Mouse (Mus musculus): ENCODE measurements around the gene Ccni.

The Ccni gene

GRCm38 (mm10) chr5:93198232-93198631, 8.1 kb downstream of the Ccni start:
- DNase-seq (ENCODE audit: low spot score) = no peak

GRCm38 (mm10) chr5:93190428-93190827, 15.9 kb downstream of the Ccni start:
- DNase-seq (ENCODE audit: low spot score) = no peak

GRCm38 (mm10) chr5:93189607-93190006, 16.7 kb downstream of the Ccni start:
- no peak for DNase-seq (ENCODE audit: low spot score)

DNA sequence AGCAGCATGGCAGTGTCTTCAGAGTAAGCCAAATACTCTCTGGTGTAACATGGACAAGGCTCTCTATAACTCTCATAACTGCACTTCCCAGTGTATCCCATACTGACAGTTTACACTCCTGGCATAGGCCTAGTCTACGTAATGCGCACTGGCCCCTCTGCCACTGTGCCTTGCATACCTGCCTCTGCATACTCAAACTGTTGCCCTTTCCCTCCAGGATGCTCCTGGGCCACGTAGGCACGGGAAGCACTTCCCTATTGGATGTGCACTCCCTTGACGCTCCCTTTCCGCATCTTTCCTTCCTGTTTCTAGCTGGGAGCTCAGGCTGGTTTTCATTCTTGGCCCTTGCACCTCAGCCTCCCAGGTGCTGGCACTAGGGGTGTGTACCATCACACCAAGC, 21.7 kb downstream of the Ccni start:
- no peak for DNase-seq (ENCODE audit: low spot score)

DNA sequence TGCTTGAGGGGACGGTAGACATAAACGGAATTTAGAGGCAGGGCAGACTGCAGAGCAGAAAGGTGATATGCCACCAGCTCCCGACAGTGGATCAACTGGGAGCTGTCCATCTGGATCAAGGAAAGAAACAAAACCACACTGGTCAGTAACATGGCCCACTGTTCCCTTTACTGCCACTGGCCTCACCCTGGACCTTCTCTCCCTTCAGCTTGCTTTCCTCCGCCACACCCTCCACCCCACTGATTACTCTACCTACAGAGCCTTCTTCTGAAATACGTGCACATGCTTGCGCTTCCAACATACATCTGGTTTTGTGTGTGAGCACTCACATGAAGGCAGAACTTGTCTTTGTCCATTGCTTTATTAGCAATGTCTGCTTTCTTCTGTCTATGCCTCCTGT, 23.0 kb downstream of the Ccni start:
- no peak for DNase-seq (ENCODE audit: low spot score)

DNA sequence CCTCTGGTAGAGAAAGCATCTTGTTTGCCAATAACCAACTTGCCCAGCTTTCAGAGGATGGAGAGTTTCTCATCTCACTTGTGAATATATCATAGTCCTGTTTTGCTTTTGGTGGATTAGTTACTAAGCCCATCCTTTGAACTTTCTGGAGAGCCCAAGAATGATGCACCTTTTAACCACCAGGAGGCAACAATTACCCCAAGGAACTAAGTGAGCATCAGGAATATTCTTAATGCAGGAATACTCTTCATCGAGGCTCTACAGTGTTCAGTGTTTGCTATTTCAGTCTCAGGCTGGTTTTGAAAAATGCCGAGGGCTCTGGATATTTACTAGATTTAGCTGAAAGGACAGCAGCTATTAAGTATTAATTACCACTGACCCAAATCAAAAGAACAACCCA, 26.0 kb downstream of the Ccni start:
- DNase-seq (ENCODE audit: low spot score) = no peak

DNA sequence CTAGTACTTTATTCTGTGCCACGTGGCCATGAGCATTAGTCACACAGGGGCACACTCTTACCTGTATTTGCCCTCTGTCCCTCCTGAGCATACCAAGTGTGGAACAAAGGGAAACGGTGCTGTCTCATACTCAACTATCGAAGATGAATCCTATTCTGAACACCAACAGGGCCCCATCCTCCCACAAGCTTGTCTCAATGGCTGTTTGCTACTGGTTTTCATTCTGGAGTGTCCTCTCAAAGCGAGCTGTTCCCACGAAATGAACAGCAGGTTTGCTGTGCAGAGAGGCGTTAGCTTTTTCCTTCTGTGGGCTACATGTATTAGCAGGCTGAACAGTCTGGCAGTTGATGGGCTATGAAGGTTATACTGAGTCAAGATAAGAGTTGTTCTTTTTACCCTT, 27.7 kb downstream of the Ccni start:
- peak; percentile 18 for DNase-seq (ENCODE audit: low spot score)

DNA sequence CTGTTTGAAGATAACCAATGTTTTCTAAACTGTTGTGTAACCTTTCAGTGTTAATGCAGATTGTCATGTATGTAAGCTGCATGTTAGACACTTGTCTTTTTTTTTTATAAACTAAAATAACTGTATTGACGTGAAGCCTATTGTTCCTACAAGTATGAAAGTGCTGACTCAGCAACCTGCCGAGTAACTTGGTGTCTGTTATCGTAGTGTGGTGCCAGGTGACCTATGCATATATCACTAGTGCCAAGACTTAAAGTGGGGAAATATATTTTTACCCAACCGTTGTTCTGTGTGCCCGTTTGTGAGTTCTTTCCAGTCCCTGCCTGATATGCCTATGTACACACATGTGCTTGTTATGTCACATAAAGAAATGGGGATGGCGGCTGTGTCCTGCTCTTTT, 31.6 kb downstream of the Ccni start:
- no peak for DNase-seq (ENCODE audit: low spot score)

DNA sequence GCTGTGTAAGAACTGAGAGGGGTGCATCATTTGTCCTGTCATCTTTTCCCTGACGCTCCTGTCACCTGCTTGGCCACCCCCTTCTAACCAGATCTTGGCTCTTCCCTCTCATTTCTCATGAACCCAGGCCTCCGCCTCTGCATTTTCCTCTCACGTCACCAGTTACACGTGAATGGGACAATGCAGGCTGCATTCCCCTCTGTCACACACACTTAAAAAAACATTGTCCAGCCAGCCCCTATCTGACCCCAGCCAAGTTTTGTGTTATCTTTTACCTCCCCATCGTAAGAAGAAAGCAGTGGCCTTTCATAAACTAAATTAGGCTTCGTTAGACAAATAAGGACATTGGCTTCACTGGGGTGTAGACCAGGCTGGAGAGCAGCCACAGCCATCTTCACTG, 33.8 kb downstream of the Ccni start:
- DNase-seq (ENCODE audit: low spot score) = no peak

- no peak for DNase-seq (ENCODE audit: low spot score)
Observed at GRCm38 (mm10) chr5:93171420-93171819, 34.9 kb downstream of the Ccni start.

DNA sequence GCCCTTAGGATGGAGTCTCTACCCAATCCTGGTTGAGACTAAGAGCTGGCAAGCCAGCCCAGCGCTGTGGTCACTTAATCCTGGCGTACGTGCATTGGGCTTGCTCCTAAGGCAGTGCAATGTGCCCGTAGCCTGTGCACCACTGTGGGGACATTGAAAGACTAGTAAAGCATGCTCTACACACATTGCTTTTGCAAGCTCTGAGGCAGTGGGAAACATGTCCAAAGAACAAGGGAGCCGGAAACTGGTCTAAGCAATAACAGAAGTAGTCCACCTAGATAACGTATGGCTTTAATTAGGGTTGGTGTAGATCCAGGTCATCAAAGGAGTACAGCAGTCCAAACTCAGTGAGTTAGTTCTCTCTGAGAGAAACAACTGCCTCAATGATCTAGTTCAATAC, 37.6 kb downstream of the Ccni start:
- no peak for DNase-seq (ENCODE audit: low spot score)

GRCm38 (mm10) chr5:93167919-93168516, 38.3 kb downstream of the Ccni start:
- no peak for DNase-seq (ENCODE audit: low spot score)

- peak; percentile 66 for DNase-seq (ENCODE audit: low spot score)
Observed at GRCm38 (mm10) chr5:93163541-93163940, 42.8 kb downstream of the Ccni start.

GRCm38 (mm10) chr5:93154401-93154800, 51.9 kb downstream of the Ccni start:
- no peak for DNase-seq (ENCODE audit: low spot score)

DNA sequence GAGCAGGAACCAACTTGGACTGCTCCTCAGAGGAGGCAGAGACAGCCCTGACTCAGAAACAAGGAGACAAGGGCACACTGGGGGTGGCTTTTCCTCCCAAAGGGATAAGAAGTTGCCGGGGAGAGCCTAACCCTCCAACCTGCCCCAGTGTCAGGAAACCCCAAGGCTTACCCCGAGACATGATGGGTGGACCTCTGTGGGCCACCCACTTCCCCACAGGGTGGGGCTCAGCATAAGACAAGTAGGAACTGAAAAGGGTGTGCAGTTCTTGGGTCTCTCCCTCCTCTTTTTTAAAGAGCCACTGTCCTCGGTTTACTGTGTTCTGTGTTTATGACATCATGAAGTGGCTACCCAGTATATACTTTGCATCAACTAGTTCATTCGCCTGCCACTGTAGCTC, 53.8 kb downstream of the Ccni start:
- DNase-seq (ENCODE audit: low spot score) = no peak

DNA sequence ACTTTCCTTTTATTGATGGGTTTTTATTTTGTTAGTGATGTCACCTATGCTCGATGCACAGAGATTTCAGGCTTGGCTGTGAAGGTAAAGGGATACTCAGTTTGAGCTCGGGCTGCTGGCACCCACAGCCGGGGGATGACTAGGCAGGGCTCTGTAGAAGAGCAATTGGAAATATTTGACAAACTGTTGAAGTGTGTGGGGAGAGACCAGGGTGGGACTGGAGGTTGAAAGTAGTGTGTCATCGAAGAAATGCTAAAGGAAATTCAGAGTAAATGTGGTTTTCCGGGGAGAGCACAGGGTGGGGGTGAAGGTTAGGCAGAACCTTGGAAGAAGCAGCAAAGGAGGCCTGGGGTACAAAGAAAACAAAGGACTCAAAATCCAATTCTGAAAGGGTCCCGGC, 54.3 kb downstream of the Ccni start:
- no peak for DNase-seq (ENCODE audit: low spot score)

GRCm38 (mm10) chr5:93149969-93150777, 56.1 kb downstream of the Ccni start:
- no peak for DNase-seq (ENCODE audit: low spot score)

DNA sequence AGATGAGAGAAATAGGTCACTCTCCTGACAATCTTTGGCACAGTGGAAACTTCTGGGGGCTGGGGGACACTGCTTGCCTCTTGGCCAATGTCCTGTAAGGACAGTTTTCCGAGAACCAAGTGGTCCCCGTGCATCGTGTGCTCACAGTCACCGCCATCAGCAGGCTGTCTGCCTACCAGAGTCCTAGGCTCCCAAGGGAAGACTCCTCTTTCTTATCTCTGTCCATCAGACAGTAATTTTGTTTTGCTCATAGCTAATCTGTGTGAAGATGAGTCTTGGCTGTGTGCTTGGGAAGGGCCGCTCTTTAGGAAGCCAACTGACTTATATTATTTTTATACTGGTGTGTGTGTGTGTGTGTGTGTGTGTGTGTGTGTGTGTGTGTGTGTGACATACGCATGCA, 60.8 kb downstream of the Ccni start:
- no peak for DNase-seq (ENCODE audit: low spot score)

DNA sequence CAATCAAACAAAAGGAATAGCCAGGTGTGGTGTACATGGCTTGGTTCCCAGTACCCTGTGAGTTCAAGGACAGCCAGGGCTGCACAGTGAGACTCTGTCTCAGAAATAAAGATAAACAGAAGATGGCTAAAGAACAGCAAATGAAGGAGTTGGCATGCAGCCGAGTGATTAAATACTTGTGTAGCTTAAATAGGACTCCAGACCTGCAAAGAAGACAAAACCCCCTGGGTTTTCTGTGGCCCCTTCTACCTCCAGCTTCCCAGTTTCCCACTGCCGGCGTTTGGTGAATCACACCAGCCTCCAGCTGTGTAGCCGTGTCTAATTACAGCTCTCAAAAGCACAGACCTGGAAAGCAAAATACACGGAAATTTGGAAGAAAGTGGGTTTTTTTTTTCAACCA, 61.4 kb downstream of the Ccni start:
- no peak for DNase-seq (ENCODE audit: low spot score)

DNA sequence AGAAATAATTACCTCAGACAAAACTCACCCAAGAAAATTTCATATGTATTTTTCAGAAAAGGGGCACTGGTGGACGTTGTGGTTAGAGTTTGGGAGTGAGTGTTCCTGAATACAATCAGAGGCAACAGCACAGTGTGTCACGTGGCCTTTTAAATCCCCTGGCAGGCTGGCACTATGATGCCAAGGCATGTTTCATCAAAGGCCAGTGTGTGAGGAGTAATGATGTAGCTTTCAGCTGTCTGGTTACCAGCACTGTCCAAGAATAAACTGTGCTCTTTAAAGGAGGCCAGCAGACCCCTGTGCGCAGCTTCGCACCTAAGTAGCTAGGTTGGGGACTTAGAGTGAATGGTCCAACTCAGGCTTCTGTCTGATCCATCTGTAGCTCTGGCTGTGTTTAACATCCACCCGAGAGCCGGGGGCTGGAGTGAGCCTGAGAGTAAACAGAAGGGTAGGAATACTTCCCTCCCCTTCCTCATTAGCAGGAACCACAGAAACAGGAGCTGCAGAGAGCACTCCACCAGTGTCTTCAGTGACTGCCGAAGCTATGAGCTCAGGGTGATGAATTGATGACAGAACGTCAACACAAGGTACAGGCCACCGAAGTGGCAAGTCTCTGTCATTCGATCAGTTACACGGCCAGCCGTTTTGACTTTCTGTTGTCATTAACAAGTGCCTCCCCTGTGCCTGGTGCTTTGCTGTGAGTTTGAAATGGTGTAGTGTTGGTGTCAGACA, 62.8 kb downstream of the Ccni start:
- no peak for DNase-seq (ENCODE audit: low spot score)

DNA sequence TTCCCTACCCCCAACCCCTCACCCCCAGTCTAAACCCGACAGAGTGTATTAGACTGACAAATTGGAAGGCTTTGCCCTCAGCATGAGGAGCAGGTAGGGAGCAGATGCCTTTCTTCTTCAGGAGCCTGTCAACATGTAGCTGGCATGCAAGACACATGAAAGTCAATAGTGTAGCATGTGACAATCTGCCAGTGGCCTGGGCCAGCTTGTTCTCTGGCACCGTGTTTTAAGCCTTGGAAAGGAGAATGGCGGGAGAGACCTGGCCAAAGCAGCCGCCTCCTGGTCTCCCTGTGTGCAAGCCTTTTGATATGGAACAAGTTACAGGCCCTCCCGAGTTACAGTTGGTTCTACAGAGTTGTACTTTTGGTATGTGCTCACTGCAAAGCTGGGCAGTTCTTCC, 65.5 kb downstream of the Ccni start:
- DNase-seq (ENCODE audit: low spot score) = no peak

GRCm38 (mm10) chr5:93139350-93139749, 66.9 kb downstream of the Ccni start:
- no peak for DNase-seq (ENCODE audit: low spot score)

- DNase-seq (ENCODE audit: low spot score) = peak; percentile 33
Observed at GRCm38 (mm10) chr5:93136956-93137586, 69.2 kb downstream of the Ccni start.
